ENCODE assay signal across 8 mouse cellular contexts in the genomic region with DNA sequence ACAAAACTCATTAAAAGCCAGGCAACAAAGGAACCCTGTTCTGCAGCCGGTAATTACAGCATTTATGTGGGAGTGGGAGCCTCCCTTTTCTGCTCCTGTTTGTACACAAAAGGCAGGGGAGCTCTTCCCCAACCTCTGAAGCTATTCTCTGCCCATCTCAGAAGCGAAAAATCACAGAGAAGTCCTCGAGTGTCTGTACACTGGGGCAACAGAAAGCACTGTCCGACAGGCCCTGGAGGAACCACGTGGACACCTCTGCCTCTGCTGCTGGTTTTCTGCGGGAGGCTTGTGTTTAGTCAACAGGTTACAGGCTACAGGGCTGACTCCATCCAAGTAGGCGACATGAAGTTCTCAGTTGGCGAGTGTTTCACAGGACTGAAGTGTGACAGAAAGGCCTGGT. TPM values are rescaled to one million over a fixed set of nuclear protein-coding genes. Genes with fewer than 3 reads are reported as not detected.
DNase-seq lines count a peak whose midpoint lies in the region.

No protein-coding gene starts in this region.

- DNase-seq in thymus, postnatal 14 days: peak; percentile 41
- DNase-seq in thymus, postnatal 10 days (ENCODE audit: low spot score in 2 of 2): no peak
- DNase-seq in heart, adult 8-10 months (ENCODE audit: low spot score): peak; percentile 44
- peak; percentile 53 for DNase-seq in limb, embryonic 10.5 days (ENCODE audit: low spot score)
- peak; percentile 33 for DNase-seq in naive thymus-derived CD4-positive, alpha-beta T cell, adult 2 months (ENCODE audit: low read depth)
- no peak for DNase-seq in layer of hippocampus, postnatal 36 days
- DNase-seq in layer of hippocampus, adult 9-11 months: no peak
- DNase-seq in testis, postnatal 14 days (ENCODE audit: low spot score): no peak

- H3K9me3 ChIP-seq in limb, embryonic 10.5 days (replicated peaks): no peaks in the 10 kb centered on the region

- peaks cover 64% of the 10 kb centered on the region for H3K4me1 ChIP-seq in limb, embryonic 10.5 days

- H3K36me3 ChIP-seq in limb, embryonic 10.5 days: peaks cover 49% of the 10 kb centered on the region

- no peaks in the 10 kb centered on the region for H3K27me3 ChIP-seq in limb, embryonic 10.5 days (ENCODE audit: low read depth, poor library complexity, severe bottlenecking)

- 29% methylated on average over 8 of the region's 8 CpGs for WGBS in limb, embryonic 10.5 days

- H3K27ac ChIP-seq in limb, embryonic 10.5 days: peak overlapping the region; percentile 100

- H3K4me3 ChIP-seq in limb, embryonic 10.5 days: peak overlapping the region; percentile 97

RNA-seq across cellular contexts. Expression of gene Ets2, which starts 2.1 kb away (rescaled TPM):
- total RNA-seq in heart, adult 8-10 months (2022): 10 to 100 TPM; 59.7 to 95.7 (median 76.1) TPM
- polyA plus RNA-seq in limb, embryonic 10.5 days (2016; fragmentation: Nextera tagmentation; extraction: Ambion mirVana): 110 and 119 TPM in 2 replicates
- 10 to 100 TPM; 72.7 to 75.3 TPM for total RNA-seq in layer of hippocampus, postnatal 36 days (2021)

Comparison
In these comparisons a context has a peak if more than half of its experiments do, and no peak if none do; other contexts are left out.
1. DNase-seq: peak in thymus, postnatal 14 days (single experiment), heart, adult 8-10 months (single experiment), limb, embryonic 10.5 days (single experiment) and naive thymus-derived CD4-positive, alpha-beta T cell, adult 2 months (single experiment); none in thymus, postnatal 10 days (0 of 2), layer of hippocampus, postnatal 36 days (0 of 2), layer of hippocampus, adult 9-11 months (single experiment) and testis, postnatal 14 days (single experiment).